8 mouse cellular contexts compared by ENCODE assay signal in genomic region chr2:152821023-152821422, GRCm38 (mm10). TPM values are rescaled to one million over a fixed set of nuclear protein-coding genes. Genes with fewer than 3 reads are reported as not detected.
DNase-seq lines count a peak whose midpoint lies in the region; ATAC-seq lines count a peak whose summit lies in the region.

No protein-coding gene starts in this region.

- no peak for ATAC-seq in activated CD4-positive, CD25-positive, alpha-beta regulatory T cell, adult 4 months
- no peak for ATAC-seq in erythroid progenitor cell, adult 5-6 weeks (replicated peaks; ENCODE audit: low FRiP score, poor library complexity, severe bottlenecking)
- no peak for ATAC-seq in megakaryocyte progenitor cell, adult 5-6 weeks (replicated peaks; ENCODE audit: poor library complexity)

- H3K9me3 ChIP-seq in heart, embryonic 10.5 days, result no peaks in the 10 kb centered on the region

- peak overlapping the region; percentile 67 for H3K27ac ChIP-seq in heart, embryonic 10.5 days

- H3K36me3 ChIP-seq in heart, embryonic 10.5 days, result peaks cover 25% of the 10 kb centered on the region; the same call in 1 of the 2 replicates

- H3K4me3 ChIP-seq in heart, embryonic 10.5 days, result no peak overlapping the region

- WGBS in heart, embryonic 10.5 days, result 24% methylated on average over 5 of the region's 5 CpGs

- H3K27me3 ChIP-seq in heart, embryonic 10.5 days (ENCODE audit: insufficient read depth, poor library complexity, severe bottlenecking), result no peaks in the 10 kb centered on the region

- peaks cover 78% of the 10 kb centered on the region for H3K4me1 ChIP-seq in heart, embryonic 10.5 days

- DNase-seq in A20 (ENCODE audit: low read depth, low spot score), result peak; percentile 5
- DNase-seq in Muller cell, postnatal 12 days (ENCODE audit: inconsistent ontology term), result peak; percentile 87
- DNase-seq in heart, embryonic 10.5 days (ENCODE audit: low spot score), result no peak
- DNase-seq in kidney, adult 9 months, result peak; percentile 77
- DNase-seq in lung, postnatal 25 days (ENCODE audit: low spot score), result peak; percentile 83

RNA-seq across cellular contexts. Expression of gene Bcl2l1, which starts 10.5 kb away (rescaled TPM):
- 72.8 and 76.2 TPM in 2 replicates for polyA plus RNA-seq in heart, embryonic 10.5 days (2016; fragmentation: Nextera tagmentation; extraction: Ambion mirVana)
- 10 to 100 TPM; 52.4 to 59.9 TPM for polyA plus RNA-seq in activated CD4-positive, CD25-positive, alpha-beta regulatory T cell, adult 4 months (2017; shearing (Covaris generic))
- total RNA-seq in erythroid progenitor cell, adult 5-6 weeks (2015; ENCODE audit: low replicate concordance), result 80.9 and 99.1 TPM in 2 replicates
- 76.9 and 94.9 TPM in 2 replicates for total RNA-seq in erythroid progenitor cell, adult 5-6 weeks (2017; ENCODE audit: low replicate concordance)
- 8.1 and 10.2 TPM in 2 replicates for total RNA-seq in megakaryocyte progenitor cell, adult 5-6 weeks (2015)
- total RNA-seq in megakaryocyte progenitor cell, adult 5-6 weeks (2017), result 13.5 and 18.4 TPM in 2 replicates

RNA-seq across cellular contexts. Expression of gene Tpx2, which starts 26.7 kb away (rescaled TPM):
- 74.7 and 97.0 TPM in 2 replicates for polyA plus RNA-seq in heart, embryonic 10.5 days (2016; fragmentation: Nextera tagmentation; extraction: Ambion mirVana)
- polyA plus RNA-seq in activated CD4-positive, CD25-positive, alpha-beta regulatory T cell, adult 4 months (2017; shearing (Covaris generic)), result 10 to 100 TPM; 21.3 to 23.3 TPM
- 326 and 338 TPM in 2 replicates for total RNA-seq in erythroid progenitor cell, adult 5-6 weeks (2015; ENCODE audit: low replicate concordance)
- total RNA-seq in erythroid progenitor cell, adult 5-6 weeks (2017; ENCODE audit: low replicate concordance), result 393 and 412 TPM in 2 replicates
- 104 and 111 TPM in 2 replicates for total RNA-seq in megakaryocyte progenitor cell, adult 5-6 weeks (2015)
- 112 and 114 TPM in 2 replicates for total RNA-seq in megakaryocyte progenitor cell, adult 5-6 weeks (2017)

Comparison
In these comparisons a context has a peak if more than half of its experiments do, and no peak if none do; other contexts are left out.
1. RNA of gene Bcl2l1, which starts 10.5 kb away (total RNA-seq): 76.9 to 99.1 TPM in erythroid progenitor cell, adult 5-6 weeks; 8.1 to 18.4 TPM in megakaryocyte progenitor cell, adult 5-6 weeks; every median in the first group is over 4 times any median in the second.